Mouse (Mus musculus): Measurements from ENCODE around the gene Jund. TPM values are rescaled to one million over a fixed set of nuclear protein-coding genes. Genes with fewer than 3 reads are reported as not detected.

The Jund gene
- polyA plus RNA-seq, 1 experiment: 223 TPM

GRCm38 (mm10) chr8:70729808-70730475 lies 31.2 kb downstream of the Jund start:
- no peak overlapping the region for H3K27ac ChIP-seq (ENCODE audit: insufficient read depth, low read length)
- H3K4me3 ChIP-seq (ENCODE audit: insufficient read depth, low read length): no peak overlapping the region
- H3K4me1 ChIP-seq (ENCODE audit: control insufficient read depth, insufficient read depth, low read length): no peaks in the 10 kb centered on the region
- TF ChIP-seq POLR2A (IDR thresholded peaks at IDR 0.05; ENCODE audit: extremely low read depth, insufficient read depth, low read length) (no peak), CTCF (IDR thresholded peaks at IDR 0.05; ENCODE audit: extremely low read depth, insufficient read depth, low read length) (no peak)

GRCm38 (mm10) chr8:70730956-70731355 lies 32.2 kb downstream of the Jund start:
- no peak overlapping the region for H3K27ac ChIP-seq (ENCODE audit: insufficient read depth, low read length)
- TF ChIP-seq CTCF (IDR thresholded peaks at IDR 0.05; ENCODE audit: extremely low read depth, insufficient read depth, low read length): no peak
- TF ChIP-seq POLR2A (IDR thresholded peaks at IDR 0.05; ENCODE audit: extremely low read depth, insufficient read depth, low read length): no peak

DNA sequence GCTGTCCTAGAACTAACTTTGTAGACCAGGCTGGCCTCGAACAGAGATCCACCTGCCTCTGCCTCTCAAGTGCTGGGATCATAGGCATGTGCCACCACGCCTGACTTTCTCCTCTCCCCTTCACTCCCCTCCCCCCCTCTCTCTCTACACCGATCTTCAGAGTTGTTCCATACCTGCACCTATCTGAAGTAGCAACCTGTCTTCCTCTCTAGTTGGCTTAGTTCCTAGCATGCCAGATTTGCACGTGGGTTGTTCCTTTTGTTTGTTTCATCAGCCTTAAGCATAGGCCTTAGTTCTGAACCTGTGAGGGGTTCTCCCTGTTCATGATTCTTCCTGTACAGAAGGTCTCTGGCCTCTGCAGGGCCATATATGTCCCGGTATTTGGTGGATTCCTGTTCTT lies 39.0 kb downstream of the Jund start:
- H3K27ac ChIP-seq (ENCODE audit: insufficient read depth, low read length): no peak overlapping the region
- H3K4me1 ChIP-seq (ENCODE audit: control insufficient read depth, insufficient read depth, low read length): no peaks in the 10 kb centered on the region
- H3K4me3 ChIP-seq (ENCODE audit: insufficient read depth, low read length): no peak overlapping the region
- TF ChIP-seq CTCF (IDR thresholded peaks at IDR 0.05; ENCODE audit: extremely low read depth, insufficient read depth, low read length): no peak
- no peak for TF ChIP-seq POLR2A (IDR thresholded peaks at IDR 0.05; ENCODE audit: extremely low read depth, insufficient read depth, low read length)

More at GRCm38 (mm10) chr8:70730956-70731355, 32.2 kb downstream of the Jund start:
- H3K4me3 ChIP-seq (ENCODE audit: insufficient read depth, low read length): no peak overlapping the region
- no peaks in the 10 kb centered on the region for H3K4me1 ChIP-seq (ENCODE audit: control insufficient read depth, insufficient read depth, low read length)

DNA sequence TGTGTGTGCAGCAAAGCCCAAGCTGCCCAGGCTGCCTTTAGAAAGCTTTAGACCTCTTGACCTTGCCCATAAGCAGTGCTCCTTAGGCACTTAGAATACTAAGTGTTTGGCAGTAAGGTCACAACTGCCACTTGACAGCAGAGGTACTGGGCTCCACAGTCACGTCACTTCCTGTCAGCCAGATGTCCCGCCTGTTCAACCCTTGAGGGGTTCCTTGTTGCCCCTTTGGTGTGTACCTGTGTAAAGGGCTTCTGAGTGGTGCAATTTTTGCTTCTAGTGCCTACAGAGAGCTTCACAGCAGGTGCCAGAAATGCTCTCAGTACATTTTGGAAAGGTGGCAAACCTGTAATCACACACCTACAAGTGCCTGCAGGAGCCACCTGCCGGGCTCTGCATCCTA lies 39.5 kb downstream of the Jund start:
- Histone ChIP-seq H3K27ac (ENCODE audit: insufficient read depth, low read length) (no peak overlapping the region), H3K4me3 (ENCODE audit: insufficient read depth, low read length) (no peak overlapping the region), H3K4me1 (ENCODE audit: control insufficient read depth, insufficient read depth, low read length) (no peaks in the 10 kb centered on the region)
- TF ChIP-seq POLR2A (IDR thresholded peaks at IDR 0.05; ENCODE audit: extremely low read depth, insufficient read depth, low read length) (no peak), CTCF (IDR thresholded peaks at IDR 0.05; ENCODE audit: extremely low read depth, insufficient read depth, low read length) (no peak)

GRCm38 (mm10) chr8:70741661-70742060 lies 42.9 kb downstream of the Jund start:
- TF ChIP-seq CTCF (IDR thresholded peaks at IDR 0.05; ENCODE audit: extremely low read depth, insufficient read depth, low read length): no peak
- TF ChIP-seq POLR2A (IDR thresholded peaks at IDR 0.05; ENCODE audit: extremely low read depth, insufficient read depth, low read length): no peak
- Histone ChIP-seq H3K27ac (ENCODE audit: insufficient read depth, low read length) (no peak overlapping the region), H3K4me1 (ENCODE audit: control insufficient read depth, insufficient read depth, low read length) (peaks cover 1% of the 10 kb centered on the region; the same call in 1 of the 2 replicates), H3K4me3 (ENCODE audit: insufficient read depth, low read length) (no peak overlapping the region)

GRCm38 (mm10) chr8:70742176-70742575 lies 43.4 kb downstream of the Jund start:
- TF ChIP-seq CTCF (IDR thresholded peaks at IDR 0.05; ENCODE audit: extremely low read depth, insufficient read depth, low read length): no peak
- TF ChIP-seq POLR2A (IDR thresholded peaks at IDR 0.05; ENCODE audit: extremely low read depth, insufficient read depth, low read length): no peak

GRCm38 (mm10) chr8:70742981-70743655 lies 44.4 kb downstream of the Jund start:
- H3K27ac ChIP-seq (ENCODE audit: insufficient read depth, low read length): no peak overlapping the region
- H3K4me1 ChIP-seq (ENCODE audit: control insufficient read depth, insufficient read depth, low read length): peaks cover 1% of the 10 kb centered on the region; the same call in 1 of the 2 replicates
- TF ChIP-seq CTCF (IDR thresholded peaks at IDR 0.05; ENCODE audit: extremely low read depth, insufficient read depth, low read length): no peak
- TF ChIP-seq POLR2A (IDR thresholded peaks at IDR 0.05; ENCODE audit: extremely low read depth, insufficient read depth, low read length): 0 out of 2 replicates have a peak, but pooled peaks have one; percentile 10
- H3K4me3 ChIP-seq (ENCODE audit: insufficient read depth, low read length): peak overlapping the region; percentile 14; the same call in 1 of the 2 replicates

More at GRCm38 (mm10) chr8:70742176-70742575, 43.4 kb downstream of the Jund start:
- Histone ChIP-seq H3K27ac (ENCODE audit: insufficient read depth, low read length) (no peak overlapping the region), H3K4me3 (ENCODE audit: insufficient read depth, low read length) (no peak overlapping the region), H3K4me1 (ENCODE audit: control insufficient read depth, insufficient read depth, low read length) (peaks cover 1% of the 10 kb centered on the region; the same call in 1 of the 2 replicates)

DNA sequence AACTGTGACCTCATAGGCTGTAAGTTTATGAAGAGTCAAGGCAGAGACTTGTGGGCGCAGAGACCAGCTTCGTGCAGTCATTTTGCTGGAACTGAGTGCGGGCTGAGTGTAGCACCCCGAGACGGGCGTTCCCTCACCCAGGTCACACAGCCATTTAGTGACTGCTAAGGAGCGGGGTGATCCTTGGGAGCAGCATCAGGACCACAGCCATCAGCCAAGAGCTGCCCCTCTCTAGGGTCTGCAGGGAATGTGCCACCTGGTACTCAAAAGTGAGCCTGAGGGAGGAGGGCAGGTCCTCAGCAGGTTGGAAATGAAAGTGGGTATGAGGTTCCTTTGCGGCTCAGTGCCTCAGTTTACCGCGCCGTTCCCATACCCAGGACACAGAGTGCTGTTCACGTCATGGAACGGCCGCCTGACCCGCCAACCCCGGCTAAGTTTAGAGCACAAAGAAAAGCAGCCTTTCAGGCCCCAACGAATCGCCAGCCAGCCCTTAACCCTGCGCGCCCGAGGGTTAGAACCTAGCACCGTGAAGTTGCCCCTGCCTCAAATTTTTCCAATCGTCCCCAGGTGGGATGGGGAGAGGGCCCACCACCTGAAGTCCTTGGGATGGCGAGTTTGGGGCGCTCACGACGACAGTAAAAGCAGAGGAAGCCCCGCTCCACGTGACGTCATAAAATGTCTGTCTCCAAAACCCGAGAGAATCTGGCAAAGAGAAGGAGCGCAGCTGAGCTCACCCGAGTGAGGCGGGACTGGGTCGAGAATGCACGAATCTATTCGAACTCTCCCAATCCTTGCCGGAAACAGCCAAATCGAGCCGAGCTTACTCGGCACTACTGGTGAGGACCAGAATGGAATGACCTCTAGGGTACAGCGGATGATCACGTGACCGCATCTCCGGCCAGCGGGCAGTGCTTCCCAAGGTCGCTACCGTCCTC lies 45.2 kb downstream of the Jund start:
- no peak overlapping the region for H3K27ac ChIP-seq (ENCODE audit: insufficient read depth, low read length)

DNA sequence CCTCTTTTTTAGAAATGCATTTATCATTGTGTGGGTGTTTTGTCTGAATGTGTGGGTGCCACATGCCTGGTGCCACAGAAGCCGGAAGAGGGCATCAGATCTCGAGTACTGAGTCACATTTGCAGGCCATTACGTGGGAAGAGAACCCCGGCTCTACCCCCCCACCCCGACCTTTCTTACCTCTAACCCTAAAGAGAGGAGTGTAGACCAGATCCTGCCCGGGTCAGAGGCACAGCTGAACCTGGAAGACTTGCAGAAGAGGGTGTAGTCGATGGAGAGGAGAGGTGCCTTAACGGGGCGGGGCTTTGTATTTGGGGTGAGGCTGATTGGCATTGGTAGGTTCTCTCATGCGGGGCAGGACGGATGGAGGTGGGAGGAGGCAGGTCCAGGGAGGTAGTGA lies 46.1 kb downstream of the Jund start:
- TF ChIP-seq CTCF (IDR thresholded peaks at IDR 0.05; ENCODE audit: extremely low read depth, insufficient read depth, low read length): no peak
- no peak for TF ChIP-seq POLR2A (IDR thresholded peaks at IDR 0.05; ENCODE audit: extremely low read depth, insufficient read depth, low read length)
- H3K4me1 ChIP-seq (ENCODE audit: control insufficient read depth, insufficient read depth, low read length): peaks cover 1% of the 10 kb centered on the region; the same call in 1 of the 2 replicates
- H3K27ac ChIP-seq (ENCODE audit: insufficient read depth, low read length): no peak overlapping the region
- H3K4me3 ChIP-seq (ENCODE audit: insufficient read depth, low read length): no peak overlapping the region

More for the DNA sequence above, 45.2 kb downstream of the Jund start:
- peak overlapping the region; percentile 26 for H3K4me3 ChIP-seq (ENCODE audit: insufficient read depth, low read length)
- peaks cover 1% of the 10 kb centered on the region; the same call in 1 of the 2 replicates for H3K4me1 ChIP-seq (ENCODE audit: control insufficient read depth, insufficient read depth, low read length)
- TF ChIP-seq POLR2A (IDR thresholded peaks at IDR 0.05; ENCODE audit: extremely low read depth, insufficient read depth, low read length) (no peak), CTCF (IDR thresholded peaks at IDR 0.05; ENCODE audit: extremely low read depth, insufficient read depth, low read length) (no peak)
